Mouse (Mus musculus) CD4-positive, CD25-positive, alpha-beta regulatory T cell, adult 9 weeks (primary cell): ENCODE measurements around the gene Gm20909. TPM values are rescaled to one million over a fixed set of nuclear protein-coding genes. Genes with fewer than 3 reads are reported as not detected.

Experiments
- polyA plus RNA-seq: library from polyadenylated mRNA; unstranded; fragments of 100-300 nt; shearing (Covaris generic); gene quantifications from one replicate; pipeline ENCODE4 v1.2.1, GENCODE M21; 2017

Gm20909 gene
- not detected for polyA plus RNA-seq

DNA sequence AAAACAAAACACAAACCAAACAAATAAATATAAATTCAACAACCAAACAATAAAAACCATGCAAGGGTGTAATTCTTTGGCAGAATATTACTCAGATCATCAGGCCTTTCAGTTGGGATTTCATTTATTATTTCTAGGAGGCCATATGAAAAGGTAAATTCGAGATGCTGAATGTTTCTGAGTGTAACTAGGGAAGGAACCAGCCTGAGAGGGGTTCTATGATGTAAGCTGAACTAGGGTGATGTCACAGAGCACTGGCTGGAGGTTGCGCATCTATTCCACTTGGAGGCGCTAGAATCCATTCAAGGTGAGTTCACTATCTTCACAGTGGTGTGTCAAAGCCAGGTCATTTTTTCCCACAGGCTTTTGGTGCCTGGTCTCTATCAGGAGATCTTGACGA is at the start of gene Gm20909:
Gm20909 (plus strand) TSS at position 301 of the 400 bp plus-strand sequence.

Other genes with a start within 250 kb of the Gm20909 start
- not detected for gene Gm29866, start 170.9 kb upstream of the Gm20909 start, polyA plus RNA-seq
- gene Gm20865, start 77.0 kb downstream of the Gm20909 start, polyA plus RNA-seq: not detected